Mouse (Mus musculus) CH12.LX (cell line): Measurements from ENCODE around the gene Phf21a. TPM values are rescaled to one million over a fixed set of nuclear protein-coding genes. Genes with fewer than 3 reads are reported as not detected.
A peak's percentile ranks its signal among the peaks of the same experiment; 100 is the strongest.

Experiments
- DNase-seq: peaks from one replicate; pipeline ENCODE4 v3.0.0-alpha.2; 2013; ENCODE audit errors: extremely low read depth
- H3K27ac ChIP-seq: 2 replicates; pipeline ENCODE4 v1.5.1; 2012; ENCODE audit warnings: low read depth, mild to moderate bottlenecking, control low read depth, moderate library complexity; ENCODE audit not compliant: insufficient read depth
- H3K27me3 ChIP-seq: replicated peaks from 2 replicates; pipeline ENCODE3; 2012; ENCODE audit warnings: inconsistent platforms
- H3K36me3 ChIP-seq, 2 experiments: replicated peaks in 1 of 2; 2 replicates each; pipeline versions ENCODE3 to v1.6.1; 2012; ENCODE audit warnings: inconsistent platforms in 1 of 2, low read length in 1 of 2, mild to moderate bottlenecking in 1 of 2, mixed read lengths in 1 of 2, moderate library complexity in 1 of 2; ENCODE audit not compliant: control insufficient read depth in 1 of 2, insufficient read depth in 1 of 2
- H3K4me1 ChIP-seq, 2 experiments: 2 replicates each; pipeline ENCODE4 v1.6.1; 2012; ENCODE audit warnings: inconsistent platforms in 1 of 2, moderate library complexity in 1 of 2; ENCODE audit not compliant: insufficient read depth in 2 of 2, control insufficient read depth in 1 of 2
- H3K4me2 ChIP-seq: 2 replicates; pipeline ENCODE4 v1.6.1; 2012; ENCODE audit warnings: low read depth, mild to moderate bottlenecking, control low read depth; ENCODE audit not compliant: poor library complexity, insufficient read depth, severe bottlenecking
- H3K4me3 ChIP-seq, 3 experiments: fragments of 150-350 bp in 1 of 3; sonication (generic) in 1 of 3; replicated peaks in 1 of 3; 2 replicates each; pipeline versions ENCODE3 to v1.5.1; 2011 to 2012; ENCODE audit warnings: low read depth in 2 of 3, low read length in 2 of 3, mild to moderate bottlenecking in 2 of 3, moderate library complexity in 2 of 3, control low read depth in 1 of 3, improper control_type of control experiment in 1 of 3, inconsistent platforms in 1 of 3, mixed read lengths in 1 of 3; ENCODE audit not compliant: poor library complexity in 1 of 3
- H3K79me2 ChIP-seq: replicated peaks from 2 replicates; pipeline ENCODE4 v1.6.1; 2012; ENCODE audit warnings: mild to moderate bottlenecking, moderate library complexity; ENCODE audit not compliant: control insufficient read depth, poor library complexity, insufficient read depth, severe bottlenecking; ENCODE audit errors: extremely low read depth
- H3K9ac ChIP-seq: 2 replicates; pipeline ENCODE4 v1.6.1; 2012; ENCODE audit warnings: low read depth, mild to moderate bottlenecking, control low read depth, moderate library complexity; ENCODE audit not compliant: insufficient read depth
- H3K9me3 ChIP-seq: replicated peaks from 2 replicates; pipeline ENCODE3; 2012; ENCODE audit warnings: low read length, inconsistent platforms, mixed read lengths
- BHLHE40 ChIP-seq: IDR thresholded peaks from 2 replicates; pipeline ENCODE4 v1.6.1; 2011; ENCODE audit warnings: mild to moderate bottlenecking, low read depth, low read length, improper control_type of control experiment
- CHD1 ChIP-seq: IDR thresholded peaks from 2 replicates; pipeline ENCODE4 v1.6.1; 2012; ENCODE audit warnings: low read depth, low read length, improper control_type of control experiment, inconsistent platforms
- CHD2 ChIP-seq: IDR thresholded peaks from 2 replicates; pipeline ENCODE4 v1.6.1; 2011; ENCODE audit warnings: low read length, improper control_type of control experiment
- GABPA ChIP-seq: IDR thresholded peaks from 2 replicates; pipeline ENCODE4 v1.6.1; 2012; ENCODE audit warnings: low read depth, low read length, improper control_type of control experiment, inconsistent platforms; ENCODE audit not compliant: insufficient replicate concordance
- HCFC1 ChIP-seq: IDR thresholded peaks from 2 replicates; pipeline ENCODE4 v1.6.1; 2012; ENCODE audit warnings: low read depth, mild to moderate bottlenecking, inconsistent platforms, low read length, improper control_type of control experiment
- KAT2A ChIP-seq: IDR thresholded peaks from 2 replicates; pipeline ENCODE4 v1.6.1; 2012; ENCODE audit warnings: low read length, improper control_type of control experiment, inconsistent platforms; ENCODE audit not compliant: insufficient replicate concordance
- MAFK ChIP-seq: IDR thresholded peaks from 2 replicates; pipeline ENCODE4 v1.6.1; 2011; ENCODE audit warnings: low read length, improper control_type of control experiment; ENCODE audit not compliant: insufficient replicate concordance
- MEF2A ChIP-seq: IDR thresholded peaks from 2 replicates; pipeline ENCODE4 v1.6.1; 2014; ENCODE audit warnings: low read depth, mild to moderate bottlenecking, inconsistent platforms, low read length, improper control_type of control experiment, borderline replicate concordance
- MXI1 ChIP-seq: IDR thresholded peaks from 2 replicates; pipeline ENCODE4 v1.6.1; 2011; ENCODE audit warnings: mild to moderate bottlenecking, low read depth, low read length, improper control_type of control experiment
- NRF1 ChIP-seq: IDR thresholded peaks from 2 replicates; pipeline ENCODE4 v1.6.1; 2014; ENCODE audit warnings: low read depth, mild to moderate bottlenecking, inconsistent platforms, low read length, improper control_type of control experiment, moderate library complexity
- POLR2A ChIP-seq: IDR thresholded peaks from 2 replicates; pipeline ENCODE4 v1.6.1; 2011; ENCODE audit warnings: low read depth, mild to moderate bottlenecking, improper control_type of control experiment, low read length
- RCOR1 ChIP-seq: conservative IDR thresholded peaks from 2 replicates; pipeline ENCODE4 v1.6.1; 2012; ENCODE audit warnings: low read depth, mild to moderate bottlenecking, inconsistent platforms, low read length, improper control_type of control experiment
- SIN3A ChIP-seq: IDR thresholded peaks from 2 replicates; pipeline ENCODE4 v1.6.1; 2012; ENCODE audit warnings: low read length, improper control_type of control experiment, inconsistent platforms
- SMC3 ChIP-seq: IDR thresholded peaks from 2 replicates; pipeline ENCODE4 v1.6.1; 2011; ENCODE audit warnings: low read depth, low read length, improper control_type of control experiment
- TBP ChIP-seq: conservative IDR thresholded peaks from 2 replicates; pipeline ENCODE4 v1.6.1; 2011; ENCODE audit warnings: low read depth, low read length, improper control_type of control experiment
- TCF12 ChIP-seq: IDR thresholded peaks from 2 replicates; pipeline ENCODE4 v1.6.1; 2014; ENCODE audit warnings: low read depth, mild to moderate bottlenecking, inconsistent platforms, low read length, improper control_type of control experiment
- UBTF ChIP-seq: IDR thresholded peaks from 2 replicates; pipeline ENCODE4 v1.6.1; 2012; ENCODE audit warnings: low read depth, mild to moderate bottlenecking, inconsistent platforms, low read length, improper control_type of control experiment, moderate library complexity
- ZC3H11A ChIP-seq: IDR thresholded peaks from 2 replicates; pipeline ENCODE4 v1.6.1; 2012; ENCODE audit warnings: low read depth, mild to moderate bottlenecking, inconsistent platforms, low read length, improper control_type of control experiment
- ZMIZ1 ChIP-seq: IDR thresholded peaks from 2 replicates; pipeline ENCODE4 v1.6.1; 2012; ENCODE audit warnings: low read depth, mild to moderate bottlenecking, inconsistent platforms, low read length, improper control_type of control experiment
- ZNF384 ChIP-seq: IDR thresholded peaks from 2 replicates; pipeline ENCODE4 v1.6.1; 2012; ENCODE audit warnings: low read depth, low read length, improper control_type of control experiment, inconsistent platforms
- dilution Hi-C: fragments of 300-500 bp; cut with MboI; formaldehyde crosslinking; loops from 2 replicates; pipeline ENCODE4 v1.14.3; 2020; ENCODE audit warnings: low sequenced_read_pairs; ENCODE audit not compliant: extremely low pct_unique_long_range_greater_than_20kb, extremely low pct_ligation_motif_present
- in situ Hi-C: fragments of 300-500 bp; cut with MboI; formaldehyde crosslinking; loops from 3 replicates; pipeline ENCODE4 v1.14.3; 2019; ENCODE audit warnings: low sequenced_read_pairs, low pct_ligation_motif_present, low pct_unique_long_range_greater_than_20kb, mixed read lengths
- polyA plus RNA-seq: library from polyadenylated mRNA; unstranded; fragments of >175 nt; gene quantifications from 2 replicates; pipeline ENCODE4 v1.2.1, GENCODE M21; 2012; ENCODE audit warnings: low read depth; ENCODE audit not compliant: insufficient read length
- total RNA-seq, 2 experiments: library from RNA; depleted of rRNA; stranded (reverse); fragments of 300-350 nt in 1 of 2; fragments of >200 nt in 1 of 2; gene quantifications; 2 replicates each; pipeline ENCODE4 v1.2.3; 2012 to 2014

Gene Phf21a
- total and polyA plus RNA-seq, 3 experiments, result 10.2 to 24.5 (median 12.0) TPM

GRCm38 (mm10) chr2:92240816-92241215 is 147.9 kb downstream of the Phf21a start:
- H3K4me2 ChIP-seq, result no peak overlapping the region
- peaks cover 3 to 22% of the 10 kb centered on the region in 2 experiments; a peak in 3 of 4 replicates for H3K4me1 ChIP-seq
- dilution Hi-C loops, result no loop called here
- peaks cover 24 to 52% of the 10 kb centered on the region in 2 experiments for H3K36me3 ChIP-seq
- no peak overlapping the region for H3K9ac ChIP-seq
- TF ChIP-seq ZNF384 (no peak), BHLHE40 (no peak), NRF1 (no peak), ZC3H11A (no peak), MXI1 (no peak), TBP (no peak), CHD2 (no peak), ZMIZ1 (no peak), TCF12 (no peak)
- H3K79me2 ChIP-seq, result no peaks in the 10 kb centered on the region
- H3K27me3 ChIP-seq, result no peaks in the 10 kb centered on the region
- no peak overlapping the region for H3K4me3 ChIP-seq
- H3K9me3 ChIP-seq, result no peaks in the 10 kb centered on the region
- in situ Hi-C loops, result no loop called here
- DNase-seq, result no peak
- H3K27ac ChIP-seq, result no peak overlapping the region

- Histone ChIP-seq H3K27me3 (no peaks in the 10 kb centered on the region), H3K36me3 (peaks cover 19 to 47% of the 10 kb centered on the region in 2 experiments), H3K9ac (no peak overlapping the region), H3K4me2 (peak overlapping the region; percentile 31; the same call in 1 of the 2 replicates), H3K4me3 (no peak overlapping the region), H3K9me3 (no peaks in the 10 kb centered on the region), H3K79me2 (no peaks in the 10 kb centered on the region), H3K4me1 (peaks cover 3 to 22% of the 10 kb centered on the region in 2 experiments; a peak in 3 of 4 replicates), H3K27ac (no peak overlapping the region)
- DNase-seq, result peak; percentile 58
- TF ChIP-seq MEF2A, result no peak
- peak; percentile 90 for TF ChIP-seq BHLHE40
- in situ Hi-C loops (no loop called here), dilution Hi-C loops (no loop called here)
These were observed 148.4 kb downstream of the Phf21a start for GRCm38 (mm10) chr2:92241317-92241716.

- in situ Hi-C loops (no loop called here), dilution Hi-C loops (no loop called here)
- TF ChIP-seq KAT2A (no peak), RCOR1 (no peak), GABPA (no peak), POLR2A (no peak), CHD1 (no peak), MXI1 (no peak), SIN3A (no peak), HCFC1 (no peak), ZMIZ1 (no peak), MAFK (no peak), SMC3 (no peak), UBTF (no peak)
- Histone ChIP-seq H3K27ac (no peak overlapping the region), H3K9me3 (no peaks in the 10 kb centered on the region), H3K79me2 (no peaks in the 10 kb centered on the region), H3K36me3 (peaks cover 16 to 42% of the 10 kb centered on the region in 2 experiments), H3K27me3 (no peaks in the 10 kb centered on the region), H3K4me2 (no peak overlapping the region), H3K4me1 (peaks cover 3 to 19% of the 10 kb centered on the region in 2 experiments; a peak in 3 of 4 replicates), H3K4me3 (no peak overlapping the region), H3K9ac (no peak overlapping the region)
- DNase-seq, result no peak
These were observed 153.2 kb downstream of the Phf21a start for GRCm38 (mm10) chr2:92246112-92246511.
